Mouse (Mus musculus): ENCODE data around the gene Egln2. TPM values are rescaled to one million over a fixed set of nuclear protein-coding genes. Genes with fewer than 3 reads are reported as not detected.

The Egln2 gene
- polyA plus RNA-seq (2012; ENCODE audit: low replicate concordance) = 85.8 and 214 TPM in 2 replicates

GRCm38 (mm10) chr7:27166614-27167474 lies at the start of gene Egln2:
Egln2 (minus strand) TSS chr7:27166802.

DNA sequence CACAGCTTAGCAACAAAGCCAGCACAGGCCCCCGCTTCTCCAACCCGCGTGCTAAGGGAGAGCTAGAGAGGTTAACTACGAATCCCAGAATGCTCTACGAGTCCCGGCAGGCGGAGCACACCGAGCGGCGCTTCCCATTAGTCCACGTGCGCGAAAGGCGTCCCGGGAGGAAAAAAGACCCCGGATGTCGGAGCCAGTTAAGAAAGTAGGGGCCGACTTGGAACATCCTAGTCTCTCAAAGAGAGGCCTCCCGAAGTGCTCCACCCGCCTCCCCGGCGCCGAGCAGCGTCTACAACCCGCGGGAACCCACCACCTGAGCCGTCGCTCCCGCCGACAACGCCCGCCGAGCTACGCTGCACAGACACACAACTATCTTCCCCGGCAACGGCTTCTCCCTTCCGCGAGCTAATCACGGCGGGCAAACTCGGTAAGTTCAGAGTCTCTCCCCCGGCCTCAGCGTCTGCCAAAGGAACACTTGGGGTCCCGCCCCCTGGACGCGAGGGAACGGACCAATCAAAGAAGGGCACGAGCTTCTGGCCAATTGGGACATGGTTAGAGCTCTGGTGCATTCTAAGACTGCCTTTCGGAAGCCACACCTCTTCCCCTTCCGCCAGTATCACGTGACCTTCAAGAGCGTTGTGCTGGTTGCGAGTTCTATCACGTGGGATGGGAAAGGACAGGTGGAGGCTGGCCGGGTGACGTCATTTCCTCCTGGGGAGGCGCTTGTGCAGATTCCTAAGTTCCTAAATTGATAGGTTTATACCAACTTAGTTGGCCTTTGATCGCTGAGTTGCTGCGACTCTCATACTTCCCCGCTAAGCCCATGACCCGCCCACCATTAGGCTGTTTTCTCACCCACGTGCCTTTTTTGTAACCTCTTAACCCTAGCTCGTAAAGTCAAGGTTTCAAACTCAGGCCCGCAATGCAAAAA lies 29.3 kb upstream of the Egln2 start, which contains the start of the genes BC024978 and Snrpa:
Gene BC024978 (plus strand): TSS at position 101 of the 931 bp plus-strand sequence.
Gene Snrpa (minus strand): TSS at position 591 of the 931 bp plus-strand sequence.

GRCm38 (mm10) chr7:27180837-27181695 lies 14.5 kb upstream of the Egln2 start, which contains the start of the genes Gm21983 and Mia:
Gm21983 (minus strand) TSS chr7:27181086.
Mia (minus strand) TSS chr7:27181157.

DNA sequence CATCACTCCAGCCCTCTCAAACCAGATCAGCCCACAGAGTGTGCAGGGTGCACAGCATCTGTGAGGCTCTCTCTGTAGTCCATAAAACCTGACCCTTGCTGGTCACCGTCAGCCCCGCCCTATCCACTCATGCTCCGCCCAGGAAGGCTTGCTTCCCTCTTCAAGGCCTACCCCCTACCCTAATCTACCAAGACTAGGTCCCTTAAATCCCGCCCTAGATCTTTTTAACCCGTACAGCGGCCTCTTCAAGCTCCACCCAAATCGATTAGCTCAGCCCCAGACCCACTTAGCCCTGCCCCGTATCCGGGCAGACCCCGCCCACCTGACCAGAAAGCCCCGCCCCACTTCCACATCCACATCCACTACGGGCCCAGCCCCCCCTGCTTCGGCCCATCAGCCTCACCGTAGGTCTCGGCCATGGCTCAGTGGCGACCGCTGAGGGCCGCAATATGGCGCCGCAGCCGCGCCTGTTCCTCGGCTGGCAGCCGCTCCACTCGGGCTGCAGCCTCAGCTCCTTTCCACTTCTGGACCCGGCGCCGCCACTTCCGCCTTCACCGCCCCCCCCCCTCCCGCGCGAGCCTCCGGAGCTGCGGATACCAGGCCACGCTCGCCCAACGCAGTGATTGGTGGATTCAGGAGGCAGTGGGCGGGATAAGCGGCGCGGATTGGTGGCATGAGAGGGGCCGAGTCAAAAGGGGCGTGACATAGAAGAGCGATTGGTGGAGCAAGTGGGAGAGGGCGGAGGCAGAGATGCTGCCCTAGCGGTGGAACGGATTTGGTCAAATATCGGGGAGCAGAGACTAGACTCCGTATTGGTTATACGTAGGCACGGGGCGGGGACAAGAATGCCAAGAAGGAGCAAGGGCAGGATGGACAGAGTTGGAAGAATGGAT lies 12.0 kb upstream of the Egln2 start, which contains the start of gene Rab4b:
Gene Rab4b (minus strand): TSS at position 573 of the 893 bp plus-strand sequence.

DNA sequence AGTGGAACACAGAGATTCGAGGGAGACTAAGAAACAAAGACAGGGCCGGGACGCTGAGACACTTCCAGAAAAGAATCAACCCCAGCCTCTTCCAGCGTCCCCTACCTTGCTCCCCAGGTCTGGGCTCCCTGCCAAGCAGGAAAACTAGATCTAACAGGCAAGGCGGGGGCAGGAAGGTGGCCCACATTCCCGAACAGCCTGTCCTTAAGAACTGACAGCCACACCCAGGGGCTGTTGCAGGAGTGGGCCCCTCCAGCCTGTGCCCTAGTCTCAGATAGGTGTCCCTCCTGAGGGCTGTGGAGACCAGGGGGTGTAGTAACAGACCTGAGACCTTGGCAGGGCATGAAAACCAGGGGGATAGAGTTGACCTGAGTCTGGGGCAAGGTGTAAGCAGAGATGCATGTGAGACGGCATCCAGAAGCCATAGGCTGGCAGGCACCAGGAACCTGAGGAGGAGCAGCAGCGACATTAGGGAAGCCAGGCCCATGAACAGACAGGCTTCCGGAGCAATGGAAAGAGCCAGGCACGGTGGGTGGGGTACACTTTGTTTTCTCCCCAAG lies 13.3 kb downstream of the Egln2 start, which contains the start of gene Cyp2t4:
Gene Cyp2t4 (plus strand): TSS at position 510 of the 560 bp plus-strand sequence.

GRCm38 (mm10) chr7:27119676-27120075 lies 46.9 kb downstream of the Egln2 start, which contains the start of gene Cyp2f2:
Cyp2f2 (plus strand) TSS chr7:27119909.

Other genes with a start within 250 kb of the Egln2 start
- not detected in 2 replicates for gene Cyp2a22, start 227.4 kb downstream of the Egln2 start, polyA plus RNA-seq (2012; ENCODE audit: low replicate concordance)
- gene Cyp2a12, start 137.7 kb downstream of the Egln2 start, polyA plus RNA-seq (2012; ENCODE audit: low replicate concordance) = not detected in 2 replicates
- gene Cyp2f2, start 46.9 kb downstream of the Egln2 start, polyA plus RNA-seq (2012; ENCODE audit: low replicate concordance) = not detected in 2 replicates
- gene Cyp2t4, start 13.1 kb downstream of the Egln2 start, polyA plus RNA-seq (2012; ENCODE audit: low replicate concordance) = not detected in 2 replicates
- 507 and 1,007 TPM in 2 replicates for gene Rab4b, start 12.1 kb upstream of the Egln2 start, polyA plus RNA-seq (2012; ENCODE audit: low replicate concordance)
- gene Gm21983, start 14.3 kb upstream of the Egln2 start, polyA plus RNA-seq (2012; ENCODE audit: low replicate concordance) = 0.13 TPM in 1 of 2 replicates, not detected in the other
- gene Mia, start 14.4 kb upstream of the Egln2 start, polyA plus RNA-seq (2012; ENCODE audit: low replicate concordance) = not detected in 2 replicates
- gene BC024978, start 29.0 kb upstream of the Egln2 start, polyA plus RNA-seq (2012; ENCODE audit: low replicate concordance) = 9.7 and 10.4 TPM in 2 replicates
- 179 and 552 TPM in 2 replicates for gene Snrpa, start 29.5 kb upstream of the Egln2 start, polyA plus RNA-seq (2012; ENCODE audit: low replicate concordance)
- 6.4 and 6.7 TPM in 2 replicates for gene Itpkc, start 61.9 kb upstream of the Egln2 start, polyA plus RNA-seq (2012; ENCODE audit: low replicate concordance)
- 41.1 and 48.7 TPM in 2 replicates for gene Coq8b, start 66.2 kb upstream of the Egln2 start, polyA plus RNA-seq (2012; ENCODE audit: low replicate concordance)
- 2.6 and 5.3 TPM in 2 replicates for gene Numbl, start 91.6 kb upstream of the Egln2 start, polyA plus RNA-seq (2012; ENCODE audit: low replicate concordance)
- 1.6 and 4.7 TPM in 2 replicates for gene Ltbp4, start 170.9 kb upstream of the Egln2 start, polyA plus RNA-seq (2012; ENCODE audit: low replicate concordance)
- 259 and 317 TPM in 2 replicates for gene Shkbp1, start 189.2 kb upstream of the Egln2 start, polyA plus RNA-seq (2012; ENCODE audit: low replicate concordance)
- not detected in 2 replicates for gene Gm20479, start 190.6 kb upstream of the Egln2 start, polyA plus RNA-seq (2012; ENCODE audit: low replicate concordance)